Mouse (Mus musculus) frontal cortex, adult (tissue): Measurements from ENCODE around the gene Gcnt7.

Experiments
- ATAC-seq: cut with Nextera tagmentation; 2 replicates; pipeline ENCODE4 v1.9.2; 2017; ENCODE audit warnings: mild to moderate bottlenecking, moderate library complexity, mixed read lengths; ENCODE audit not compliant: low TSS enrichment

The Gcnt7 gene

GRCm38 (mm10) chr2:172460647-172461046 lies 2.3 kb upstream of the Gcnt7 start:
- ATAC-seq: no peak

GRCm38 (mm10) chr2:172452458-172452857 lies 5.9 kb downstream of the Gcnt7 start:
- no peak for ATAC-seq

GRCm38 (mm10) chr2:172452031-172452430 lies 6.4 kb downstream of the Gcnt7 start:
- no peak for ATAC-seq

GRCm38 (mm10) chr2:172450640-172451039 lies 7.8 kb downstream of the Gcnt7 start:
- ATAC-seq: no peak

- no peak for ATAC-seq
Measured at GRCm38 (mm10) chr2:172448329-172448728, 10.1 kb downstream of the Gcnt7 start.

- no peak for ATAC-seq
Measured at GRCm38 (mm10) chr2:172447317-172447716, 11.1 kb downstream of the Gcnt7 start.

- no peak for ATAC-seq
Measured at GRCm38 (mm10) chr2:172445617-172446016, 12.8 kb downstream of the Gcnt7 start.

GRCm38 (mm10) chr2:172441176-172441575 lies 17.2 kb downstream of the Gcnt7 start:
- ATAC-seq: no peak

GRCm38 (mm10) chr2:172440640-172441005 lies 17.8 kb downstream of the Gcnt7 start:
- ATAC-seq: peak; percentile 51

- peak; percentile 99 for ATAC-seq
Measured at GRCm38 (mm10) chr2:172439843-172440639, 18.4 kb downstream of the Gcnt7 start, which contains the start of gene Rtf2. Gene Rtf2 (plus strand): TSS chr2:172440556.

GRCm38 (mm10) chr2:172437371-172437952 lies 20.9 kb downstream of the Gcnt7 start:
- no peak for ATAC-seq

GRCm38 (mm10) chr2:172433746-172434145 lies 24.6 kb downstream of the Gcnt7 start:
- no peak for ATAC-seq

- no peak for ATAC-seq
Measured at GRCm38 (mm10) chr2:172430609-172431008, 27.8 kb downstream of the Gcnt7 start.

- no peak for ATAC-seq
Measured at GRCm38 (mm10) chr2:172418208-172418607, 40.2 kb downstream of the Gcnt7 start.

GRCm38 (mm10) chr2:172416876-172417275 lies 41.5 kb downstream of the Gcnt7 start:
- ATAC-seq: no peak

- no peak for ATAC-seq
Measured at GRCm38 (mm10) chr2:172416218-172416617, 42.2 kb downstream of the Gcnt7 start.

- ATAC-seq: no peak
Measured at GRCm38 (mm10) chr2:172413894-172414293, 44.5 kb downstream of the Gcnt7 start.

GRCm38 (mm10) chr2:172413273-172413672 lies 45.1 kb downstream of the Gcnt7 start:
- no peak for ATAC-seq

GRCm38 (mm10) chr2:172412454-172412853 lies 45.9 kb downstream of the Gcnt7 start:
- ATAC-seq: 0 out of 2 replicates have a peak, but pooled peaks have one; percentile 52

GRCm38 (mm10) chr2:172411091-172411490 lies 47.3 kb downstream of the Gcnt7 start:
- no peak; the same call in 1 of the 2 replicates for ATAC-seq

- ATAC-seq: no peak
Measured at GRCm38 (mm10) chr2:172410686-172411085, 47.7 kb downstream of the Gcnt7 start.

GRCm38 (mm10) chr2:172407499-172407898 lies 50.9 kb downstream of the Gcnt7 start:
- ATAC-seq: no peak

- ATAC-seq: no peak
Measured at GRCm38 (mm10) chr2:172406173-172406572, 52.2 kb downstream of the Gcnt7 start.
